Mouse (Mus musculus) megakaryocyte, embryonic 14.5 days (primary cell): ENCODE measurements around the gene Sdhaf2.

Experiments
- FLI1 ChIP-seq: IDR thresholded peaks from 2 replicates; pipeline ENCODE4 v1.6.1; 2012; ENCODE audit warnings: low read length, inconsistent platforms, mixed read lengths
- GATA1 ChIP-seq: IDR thresholded peaks from 3 replicates; pipeline ENCODE4 v1.6.1; 2012; ENCODE audit warnings: mixed read lengths, low read length, inconsistent platforms, borderline replicate concordance

- no peak for TF ChIP-seq GATA1
- no peak for TF ChIP-seq FLI1
Observed at GRCm38 (mm10) chr19:10500581-10500980, 25.4 kb downstream of the Sdhaf2 start.
